ENCODE assay signal across 8 mouse cellular contexts in the genomic region with DNA sequence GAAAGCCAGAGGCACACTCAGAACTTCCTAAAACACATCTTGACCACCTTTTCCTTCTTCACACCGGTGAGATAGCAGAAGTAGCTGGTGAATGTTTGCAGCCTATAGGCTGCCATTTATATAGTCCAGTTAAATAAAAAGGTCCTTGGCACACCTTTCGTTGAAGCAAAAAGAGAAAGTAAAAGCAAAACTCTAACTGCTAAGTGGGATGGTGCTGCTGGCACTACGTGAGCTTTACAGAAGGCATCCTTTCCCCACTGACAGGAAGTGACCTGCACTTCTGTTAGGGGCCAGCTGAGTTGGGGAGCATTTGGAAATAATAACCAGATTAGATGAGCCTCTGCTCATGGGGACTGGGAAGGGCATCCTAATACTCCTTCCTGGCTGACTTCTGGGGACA. TPM values are rescaled to one million over a fixed set of nuclear protein-coding genes. Genes with fewer than 3 reads are reported as not detected.
DNase-seq lines count a peak whose midpoint lies in the region; ATAC-seq and TF ChIP-seq lines count a peak whose summit lies in the region.

No protein-coding gene starts in this region.

- no peak for ATAC-seq in heart, embryonic 15.5 days (replicated peaks; ENCODE audit: insufficient number of reproducible peaks, insufficient read depth, low FRiP score, low read depth)
- no peak for ATAC-seq in hindbrain, embryonic 15.5 days (ENCODE audit: low FRiP score, low read depth)
- ATAC-seq in midbrain, embryonic 14.5 days (ENCODE audit: low FRiP score, low TSS enrichment) = no peak

- TF ChIP-seq RAD21 in MEL (IDR thresholded peaks at IDR 0.05; ENCODE audit: low read depth, low read length) = no peak

- no peak for TF ChIP-seq EP300 in MEL (IDR thresholded peaks at IDR 0.05; ENCODE audit: low read depth in 1 of 2, low read length in 2 of 2)

- H3K36me3 ChIP-seq in heart, embryonic 15.5 days = no peaks in the 10 kb centered on the region
- H3K36me3 ChIP-seq in MEL (ENCODE audit: control insufficient read depth in 1 of 2, insufficient read depth in 2 of 2, low read length in 2 of 2) = peaks cover 0 to 14% of the 10 kb centered on the region in 2 experiments; a peak in 2 of 4 replicates
- no peaks in the 10 kb centered on the region for H3K36me3 ChIP-seq in hindbrain, embryonic 15.5 days
- H3K36me3 ChIP-seq in midbrain, embryonic 14.5 days (ENCODE audit: control insufficient read depth, insufficient read depth, low read length) = no peaks in the 10 kb centered on the region

- H3K9me3 ChIP-seq in heart, embryonic 15.5 days (replicated peaks) = no peaks in the 10 kb centered on the region
- H3K9me3 ChIP-seq in MEL (replicated peaks; ENCODE audit: insufficient read depth, low read length) = no peaks in the 10 kb centered on the region
- H3K9me3 ChIP-seq in hindbrain, embryonic 15.5 days = no peaks in the 10 kb centered on the region
- no peaks in the 10 kb centered on the region for H3K9me3 ChIP-seq in midbrain, embryonic 14.5 days (ENCODE audit: control insufficient read depth, low read length)

- H3K4me2 ChIP-seq in heart, embryonic 15.5 days = peak overlapping the region; percentile 91
- H3K4me2 ChIP-seq in hindbrain, embryonic 15.5 days = peak overlapping the region; percentile 97
- H3K4me2 ChIP-seq in midbrain, embryonic 14.5 days (ENCODE audit: low read length) = peak overlapping the region; percentile 85

- no peak overlapping the region for H3K9ac ChIP-seq in heart, embryonic 15.5 days
- peak overlapping the region; percentile 23; the same call in 1 of the 2 replicates for H3K9ac ChIP-seq in MEL (ENCODE audit: control insufficient read depth, low read depth, low read length, poor library complexity, severe bottlenecking)
- H3K9ac ChIP-seq in hindbrain, embryonic 15.5 days = no peak overlapping the region
- no peak overlapping the region for H3K9ac ChIP-seq in midbrain, embryonic 14.5 days (replicated peaks; ENCODE audit: low read length)

- H3K27me3 ChIP-seq in heart, embryonic 15.5 days = no peaks in the 10 kb centered on the region; the same call in 1 of the 2 replicates
- no peaks in the 10 kb centered on the region for H3K27me3 ChIP-seq in MEL (ENCODE audit: control insufficient read depth in 1 of 2, insufficient read depth in 2 of 2, low read length in 2 of 2)
- H3K27me3 ChIP-seq in hindbrain, embryonic 15.5 days = peaks cover 5% of the 10 kb centered on the region; the same call in 1 of the 2 replicates
- peaks cover 4% of the 10 kb centered on the region; the same call in 1 of the 2 replicates for H3K27me3 ChIP-seq in midbrain, embryonic 14.5 days (ENCODE audit: control insufficient read depth, insufficient read depth, low read length)

- 75% methylated on average over 3 of the region's 3 CpGs for whole genome bisulfite sequencing in heart, embryonic 15.5 days
- WGBS in hindbrain, embryonic 15.5 days = 83% methylated on average over 3 of the region's 3 CpGs
- 75% methylated on average over 3 of the region's 3 CpGs for WGBS in midbrain, embryonic 14.5 days

- TF ChIP-seq POLR2A in MEL (IDR thresholded peaks at IDR 0.05; ENCODE audit: control insufficient read depth in 1 of 2, insufficient read depth in 1 of 2, low read depth in 1 of 2, low read length in 2 of 2, poor library complexity in 1 of 2) = no peak

- no peaks in the 10 kb centered on the region for H3K79me2 ChIP-seq in MEL (ENCODE audit: control insufficient read depth, insufficient read depth, low read length, poor library complexity)

- peaks cover 19% of the 10 kb centered on the region for H3K4me1 ChIP-seq in heart, embryonic 15.5 days (replicated peaks)
- H3K4me1 ChIP-seq in MEL (ENCODE audit: control insufficient read depth in 1 of 2, insufficient read depth in 2 of 2, low read length in 2 of 2) = peaks cover 4 to 19% of the 10 kb centered on the region in 2 experiments; a peak in 3 of 4 replicates
- H3K4me1 ChIP-seq in hindbrain, embryonic 15.5 days (replicated peaks) = peaks cover 12% of the 10 kb centered on the region
- peaks cover 8% of the 10 kb centered on the region; the same call in 1 of the 2 replicates for H3K4me1 ChIP-seq in midbrain, embryonic 14.5 days (ENCODE audit: control insufficient read depth, insufficient read depth, low read length)

- DNase-seq in heart, adult 8-10 months (ENCODE audit: low spot score) = no peak
- no peak for DNase-seq in MEL (ENCODE audit: low read depth, low spot score)
- DNase-seq in midbrain, embryonic 14.5 days = no peak
- no peak for DNase-seq in urinary bladder, adult 18-20 months (ENCODE audit: low spot score in 2 of 2)
- no peak for DNase-seq in spleen, postnatal 4 days (ENCODE audit: low spot score in 2 of 2)
- DNase-seq in right cerebral cortex, postnatal 36 days (ENCODE audit: low spot score in 2 of 2) = no peak

- H3K4me3 ChIP-seq in heart, embryonic 15.5 days = peak overlapping the region; percentile 61
- peak overlapping the region; percentile 65 to 81 for H3K4me3 ChIP-seq in MEL (ENCODE audit: control insufficient read depth in 1 of 2, insufficient read depth in 1 of 2, low read depth in 2 of 2, low read length in 2 of 2)
- H3K4me3 ChIP-seq in hindbrain, embryonic 15.5 days = peak overlapping the region; percentile 68; the same call in 1 of the 2 replicates
- H3K4me3 ChIP-seq in midbrain, embryonic 14.5 days (replicated peaks; ENCODE audit: low read depth, low read length) = no peak overlapping the region; the same call in 1 of the 2 replicates

- H3K27ac ChIP-seq in heart, embryonic 15.5 days = no peak overlapping the region
- no peak overlapping the region for H3K27ac ChIP-seq in MEL (ENCODE audit: control insufficient read depth, low read depth, low read length)
- no peak overlapping the region for H3K27ac ChIP-seq in hindbrain, embryonic 15.5 days (replicated peaks)
- H3K27ac ChIP-seq in midbrain, embryonic 14.5 days (replicated peaks; ENCODE audit: low read depth, low read length) = no peak overlapping the region

- no peak for TF ChIP-seq CTCF in MEL (IDR thresholded peaks at IDR 0.05 in 2 of 3, conservative IDR thresholded peaks at IDR 0.05 in 1 of 3; ENCODE audit: control insufficient read depth in 1 of 3, insufficient read depth in 1 of 3, low read depth in 2 of 3, low read length in 3 of 3, poor library complexity in 1 of 3, severe bottlenecking in 1 of 3)

TF ChIP-seq in MEL, 35 proteins besides CTCF, POLR2A, EP300 and RAD21:
- TF ChIP-seq MAZ (IDR thresholded peaks at IDR 0.05; ENCODE audit: low read depth, low read length) = no peak
- TF ChIP-seq ZMIZ1 (IDR thresholded peaks at IDR 0.05; ENCODE audit: low read depth, low read length) = no peak
- TF ChIP-seq RCOR1 (IDR thresholded peaks at IDR 0.05; ENCODE audit: low read depth, low read length) = no peak
- TF ChIP-seq POLR2AphosphoS2 (IDR thresholded peaks at IDR 0.05; ENCODE audit: low read length) = no peak
- no peak for TF ChIP-seq GABPA (IDR thresholded peaks at IDR 0.05; ENCODE audit: low read depth, low read length)
- no peak for TF ChIP-seq USF2 (IDR thresholded peaks at IDR 0.05; ENCODE audit: borderline replicate concordance in 1 of 2, insufficient read depth in 1 of 2, low read depth in 1 of 2, low read length in 2 of 2)
- TF ChIP-seq GATA1 (IDR thresholded peaks at IDR 0.05; ENCODE audit: low read depth, low read length) = no peak
- no peak for TF ChIP-seq CHD2 (IDR thresholded peaks at IDR 0.05; ENCODE audit: low read length)
- no peak for TF ChIP-seq BHLHE40 (IDR thresholded peaks at IDR 0.05; ENCODE audit: borderline replicate concordance, low read depth, low read length)
- no peak for TF ChIP-seq ZNF384 (IDR thresholded peaks at IDR 0.05; ENCODE audit: low read depth, low read length)
- no peak for TF ChIP-seq MYC (IDR thresholded peaks at IDR 0.05; ENCODE audit: low read depth, low read length)
- TF ChIP-seq ELF1 (IDR thresholded peaks at IDR 0.05; ENCODE audit: low read depth, low read length) = no peak
- TF ChIP-seq NELFE (IDR thresholded peaks at IDR 0.05; ENCODE audit: low read depth, low read length) = no peak
- no peak for TF ChIP-seq TBP (IDR thresholded peaks at IDR 0.05; ENCODE audit: low read depth, low read length)
- no peak for TF ChIP-seq USF1 (IDR thresholded peaks at IDR 0.05; ENCODE audit: low read depth, low read length)
- TF ChIP-seq TCF12 (IDR thresholded peaks at IDR 0.05; ENCODE audit: low read depth, low read length) = no peak
- no peak for TF ChIP-seq NRF1 (IDR thresholded peaks at IDR 0.05; ENCODE audit: insufficient read depth, low read depth, low read length, poor library complexity, severe bottlenecking)

RNA-seq across cellular contexts. Expression of a gene that starts 0.8 kb away (rescaled TPM):
- 1.3 and 5.0 TPM in 2 replicates for polyA plus RNA-seq in heart, embryonic 15.5 days (2015; fragmentation: Nextera tagmentation; extraction: Ambion mirVana)
- 1 to 10 TPM in 2 of 4 experiments, under 1 TPM in 2; 0.72 to 1.1 (median 1.0) TPM for total RNA-seq in heart, adult 8-10 months (2022)
- total RNA-seq in MEL (2012; rRNA removed) = 1.1 and 1.4 TPM in 2 replicates
- polyA plus RNA-seq in MEL (2012; ENCODE audit: insufficient read depth in 1 of 2, insufficient read length in 2 of 2, low read depth in 1 of 2, low replicate concordance in 2 of 2, missing spikeins in 1 of 2) = 1 to 10 TPM in 1 of 2 experiments, not detected in 1; 2.2 TPM
- polyA plus RNA-seq in hindbrain, embryonic 15.5 days (2015; fragmentation: Nextera tagmentation; extraction: Ambion mirVana) = 1.4 and 1.5 TPM in 2 replicates
- polyA plus RNA-seq in midbrain, embryonic 14.5 days (2014; fragmentation: Nextera tagmentation; extraction: Ambion mirVana) = 0.58 and 0.96 TPM in 2 replicates
